Mouse (Mus musculus) fat pad, adult 2 months (tissue): ENCODE results near the gene Dennd5b.
"Not testable (repeated sequence)": the region's sequence is repeated elsewhere in the genome, so short reads cannot be mapped to it uniquely, and the experiment has no call there.

Source experiments
- DNase-seq: peaks from one replicate; pipeline ENCODE4 v3.0.0-alpha.2; 2011; ENCODE audit warnings: low read depth, low spot score; ENCODE audit errors: extremely low read depth

The Dennd5b gene

DNA sequence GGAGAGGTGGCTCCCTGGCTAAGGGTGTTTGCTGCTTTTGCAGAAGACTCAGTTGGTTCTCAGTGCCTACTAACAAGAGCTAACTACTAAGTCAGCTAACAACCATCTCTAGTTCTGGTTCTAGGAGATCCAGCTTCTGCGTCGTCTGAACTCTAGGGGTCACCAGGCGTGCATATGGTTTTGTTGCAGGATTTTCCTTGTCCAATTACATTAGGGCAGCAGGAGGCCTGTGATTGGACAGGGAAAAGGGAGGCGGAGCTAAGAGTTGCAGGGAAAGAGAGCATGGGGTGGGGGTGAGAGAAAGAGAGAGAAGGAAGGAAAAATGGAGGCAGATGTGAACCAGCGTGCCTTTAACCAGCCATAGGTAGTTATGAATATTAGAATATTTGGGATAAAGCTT is 83.0 kb downstream of the Dennd5b start:
- DNase-seq, result no peak

DNA sequence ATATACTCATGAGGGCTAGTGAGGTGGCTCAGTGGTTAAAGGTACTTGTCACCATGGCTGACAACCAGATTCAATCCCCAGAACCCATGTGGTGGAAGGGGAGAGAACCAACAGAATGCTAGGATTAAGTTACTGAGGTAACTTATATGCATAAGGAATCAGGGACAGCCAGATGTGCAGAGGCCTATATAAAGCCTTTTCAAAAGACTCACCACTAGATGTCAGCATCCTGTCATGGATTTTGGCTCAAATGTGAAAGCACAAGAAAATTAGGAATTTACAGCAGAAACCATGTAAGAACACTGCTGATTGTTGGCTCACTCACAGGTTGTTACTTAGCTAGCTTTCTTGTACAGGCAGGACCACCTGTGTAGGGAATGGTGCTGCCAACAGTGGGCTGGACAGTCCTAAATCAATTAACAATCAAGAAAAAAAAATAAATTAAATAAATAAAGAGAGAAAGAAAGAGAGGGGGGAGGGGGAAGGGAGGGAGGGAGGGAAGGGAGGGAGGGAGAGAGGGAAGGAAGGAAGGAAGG is 90.6 kb downstream of the Dennd5b start:
- no peak for DNase-seq

DNA sequence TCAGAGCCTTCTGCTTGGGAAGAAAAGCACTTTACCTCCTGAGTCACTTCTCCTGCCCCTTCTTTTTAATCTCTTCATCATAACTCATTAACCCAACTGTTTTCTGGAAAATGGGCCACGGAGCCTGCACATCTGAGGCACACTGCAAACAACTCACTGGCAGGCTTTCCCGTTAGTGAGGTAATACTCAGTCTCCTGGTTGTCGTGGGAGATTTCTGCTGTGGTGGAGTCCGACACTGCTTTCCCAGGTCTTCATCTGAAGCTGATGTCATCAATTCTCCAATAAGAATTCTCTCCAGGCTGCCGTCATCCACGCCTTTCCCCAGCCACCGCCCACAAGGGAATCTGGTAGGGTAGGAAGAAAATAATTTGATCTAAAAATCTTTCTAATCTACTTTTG is 96.5 kb downstream of the Dennd5b start:
- DNase-seq, result no peak

DNA sequence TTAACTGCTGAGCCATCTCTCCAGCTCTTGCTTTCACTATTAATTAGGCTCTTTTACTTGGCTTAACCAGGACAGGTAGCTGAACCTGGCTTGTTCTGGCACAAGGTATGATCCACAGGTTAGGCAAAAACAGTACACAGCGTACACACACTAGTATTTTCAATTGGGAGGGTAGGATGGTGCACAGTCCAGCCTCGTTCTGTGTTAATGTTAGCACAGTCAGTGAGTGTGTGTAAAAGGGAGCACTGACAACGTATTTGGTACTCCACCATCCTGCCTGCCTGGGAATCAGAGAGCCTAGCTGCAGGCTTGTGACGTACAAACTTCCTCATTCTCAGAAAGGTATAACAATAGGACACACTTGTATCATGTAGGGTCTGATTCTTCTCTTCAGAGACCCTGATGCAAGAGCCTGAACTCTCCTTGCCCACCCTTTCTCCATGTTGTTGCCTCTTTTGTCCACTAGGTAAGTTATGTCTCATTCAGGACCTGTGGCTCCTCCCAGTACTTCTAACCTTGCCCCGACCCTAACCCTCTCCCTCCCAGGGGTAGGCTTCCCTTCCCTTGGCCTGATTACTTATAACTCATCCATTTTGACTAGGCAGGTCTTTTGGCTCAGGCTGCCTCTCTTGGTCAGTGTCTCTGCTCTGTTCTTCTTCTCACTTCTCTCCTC is 107.0 kb downstream of the Dennd5b start:
- DNase-seq, result no peak

DNA sequence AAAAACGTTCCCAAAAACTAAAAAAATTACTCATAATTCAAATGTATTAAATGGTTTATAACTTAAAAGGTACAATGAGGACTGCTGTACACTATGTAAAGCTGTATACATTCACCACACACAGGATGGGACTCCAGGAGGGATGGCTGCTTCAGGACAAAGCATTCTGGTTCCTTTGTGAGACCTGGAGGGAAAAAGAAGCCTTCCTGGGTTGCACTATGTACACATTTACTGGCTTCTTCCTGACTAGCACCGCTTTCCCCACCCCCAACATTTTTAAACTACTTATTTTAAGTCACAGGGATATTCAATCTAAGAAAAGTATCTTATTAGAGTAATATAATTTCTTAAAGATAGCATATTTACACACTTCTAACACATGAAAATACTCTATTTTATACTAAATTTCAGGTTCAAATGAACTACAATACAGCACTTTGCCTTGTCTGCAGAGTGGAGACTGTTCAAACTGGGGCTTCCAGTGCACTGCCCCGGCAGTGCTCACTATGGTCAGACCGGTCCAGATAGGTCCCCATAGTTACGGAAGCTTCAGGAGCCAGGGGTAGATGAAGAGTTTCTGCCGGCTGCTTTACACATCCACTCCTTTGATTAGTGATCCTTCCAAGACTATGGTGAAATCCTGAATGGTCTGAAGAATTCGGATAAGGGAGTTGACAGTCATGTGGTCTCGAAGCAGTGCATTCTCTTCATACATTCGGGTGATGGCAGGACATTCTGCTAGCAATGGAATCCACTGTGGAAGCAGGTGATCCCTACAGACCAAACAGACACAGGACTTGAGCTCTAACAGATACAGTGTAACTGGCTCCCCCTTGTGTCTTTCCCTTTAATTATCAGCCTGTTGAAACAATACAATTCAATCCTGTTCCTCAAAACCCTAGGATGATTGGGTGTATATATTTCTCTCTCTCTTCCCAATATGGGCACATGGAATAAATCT is 108.1 kb downstream of the Dennd5b start:
- DNase-seq, result no peak

DNA sequence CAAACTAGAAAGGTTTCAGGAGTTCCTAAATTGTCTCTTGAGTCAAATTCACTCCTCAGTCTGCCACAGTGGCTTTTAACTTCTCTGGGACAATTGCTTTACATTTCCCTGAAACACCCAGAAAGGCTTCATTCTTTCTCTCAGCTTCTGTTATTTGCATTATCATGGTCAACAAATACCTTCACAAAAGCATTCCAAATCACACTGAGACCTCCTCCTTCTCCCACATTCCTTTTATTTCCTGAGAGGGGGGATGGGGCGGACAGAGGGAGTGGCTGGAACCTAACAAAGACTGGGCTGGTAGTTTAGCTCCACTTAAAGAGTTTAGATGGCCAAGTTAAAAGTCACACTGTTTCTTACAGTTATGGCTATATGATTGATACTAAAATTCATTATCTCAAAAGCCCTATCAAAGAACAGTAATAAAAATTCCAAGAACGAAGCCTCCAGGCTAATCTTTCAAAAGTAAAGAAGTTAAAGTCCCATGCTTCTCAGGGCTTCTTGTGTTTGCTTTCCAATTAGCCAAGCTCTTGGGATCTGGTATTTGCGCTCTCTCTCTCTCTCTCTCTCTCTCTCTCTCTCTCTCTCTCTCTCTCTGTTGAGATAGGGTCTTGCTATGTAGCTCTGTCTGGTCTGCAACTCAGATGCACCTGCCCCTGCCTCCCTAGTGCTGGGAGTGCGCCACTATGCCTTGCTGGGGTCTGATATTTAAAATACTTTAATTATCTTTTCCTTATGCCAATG is 108.9 kb downstream of the Dennd5b start:
- no peak for DNase-seq

DNA sequence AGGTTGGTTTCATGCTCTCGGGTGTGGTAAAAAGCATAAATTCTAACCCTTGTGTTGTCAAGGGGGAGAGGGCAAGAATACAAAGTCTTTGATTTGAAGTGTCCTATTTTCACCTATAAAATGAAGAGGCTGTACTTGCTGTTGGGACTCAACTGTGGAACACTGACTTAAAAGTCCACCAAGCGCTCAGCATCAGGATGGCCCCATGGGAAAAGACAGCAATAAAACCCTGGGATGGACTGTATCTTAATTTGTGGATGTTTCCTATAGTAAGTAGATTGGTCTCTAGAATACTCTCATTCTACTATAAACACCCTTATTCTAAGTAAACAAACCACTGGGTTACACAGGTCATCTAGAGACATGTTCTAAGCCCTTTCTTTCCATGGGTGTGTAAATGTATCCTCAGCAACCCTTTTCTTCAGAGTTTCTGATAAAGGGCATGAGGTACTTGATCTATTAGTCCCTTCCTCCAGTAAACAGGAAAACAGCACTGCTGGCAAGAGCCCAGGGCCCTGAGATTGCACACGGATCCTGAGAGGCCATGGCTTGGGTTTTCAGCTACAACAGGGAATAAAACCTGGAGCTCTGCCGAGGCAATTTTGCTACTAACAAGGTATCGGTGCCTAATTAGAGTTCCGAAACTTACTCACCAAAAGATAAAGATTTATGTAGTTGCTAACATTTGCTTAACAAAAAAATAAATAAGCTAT is 109.7 kb downstream of the Dennd5b start:
- DNase-seq, result no peak

DNA sequence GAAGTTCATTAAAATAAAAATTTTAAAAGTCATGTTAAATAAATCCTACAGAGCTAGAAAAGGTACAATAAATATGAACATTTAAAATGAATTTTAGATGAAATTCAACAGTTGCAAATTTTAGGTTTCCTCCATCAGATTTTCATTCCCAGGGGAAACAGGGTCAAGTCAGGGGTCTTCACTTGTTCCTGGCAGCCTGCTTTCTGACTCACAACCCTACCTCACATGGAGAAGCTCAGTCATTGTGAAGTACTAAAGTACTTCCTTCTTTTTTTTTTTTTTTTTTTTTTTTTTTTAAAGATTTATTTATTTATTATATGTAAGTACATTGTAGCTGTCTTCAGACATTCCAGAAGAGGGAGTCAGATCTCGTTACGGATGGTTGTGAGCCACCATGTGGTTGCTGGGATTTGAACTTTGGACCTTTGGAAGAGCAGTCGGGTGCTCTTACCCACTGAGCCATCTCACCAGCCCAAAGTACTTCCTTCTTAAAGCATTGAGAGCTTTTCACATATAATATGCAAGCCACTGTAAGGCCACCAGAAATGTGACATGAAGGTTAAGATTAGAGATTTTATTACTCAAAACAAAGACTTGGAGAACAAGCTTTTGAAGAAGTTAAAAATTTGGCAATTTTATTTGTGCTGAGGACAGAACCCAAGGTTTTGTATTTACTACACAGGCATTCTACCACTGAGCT is 111.5 kb downstream of the Dennd5b start:
- DNase-seq, result not testable (repeated sequence)

DNA sequence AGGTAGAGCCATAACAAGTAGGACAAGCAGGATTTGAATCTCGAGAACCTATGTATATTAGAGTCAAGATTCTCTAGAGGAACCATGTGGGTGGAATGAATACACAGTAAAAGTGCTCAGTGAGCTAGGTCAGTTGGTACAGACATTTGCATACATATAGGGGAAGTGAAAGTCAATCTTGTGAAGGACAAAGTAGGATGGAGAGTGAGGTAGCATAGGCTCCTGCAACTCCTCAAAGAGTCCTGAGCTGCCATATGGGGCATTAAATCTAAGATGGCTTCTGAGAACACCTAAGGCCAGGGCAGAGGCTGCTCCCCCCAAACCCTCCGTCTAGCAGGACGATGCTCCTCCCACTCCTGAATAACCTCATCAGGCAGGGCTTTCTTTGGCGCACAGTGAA is 115.5 kb downstream of the Dennd5b start:
- DNase-seq, result no peak

DNA sequence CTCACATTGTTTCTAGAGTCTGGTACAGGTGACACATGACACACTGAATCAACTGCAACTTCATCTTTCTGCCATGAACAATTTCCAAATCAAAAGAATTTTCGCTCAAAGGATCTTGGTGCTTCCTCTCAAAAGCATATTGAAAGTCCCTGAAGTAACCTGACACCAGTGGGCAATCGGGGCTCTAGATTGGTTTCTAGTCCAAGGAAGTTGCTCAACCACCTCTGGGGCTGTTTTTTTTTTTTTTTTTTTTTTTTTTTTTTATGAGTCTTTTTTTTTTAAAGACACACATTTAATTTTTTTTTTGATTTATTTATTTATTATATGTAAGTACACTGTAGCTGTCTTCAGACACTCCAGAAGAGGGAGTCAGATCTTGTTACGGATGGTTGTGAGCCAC is 121.0 kb downstream of the Dennd5b start:
- peak; percentile 26 for DNase-seq

DNA sequence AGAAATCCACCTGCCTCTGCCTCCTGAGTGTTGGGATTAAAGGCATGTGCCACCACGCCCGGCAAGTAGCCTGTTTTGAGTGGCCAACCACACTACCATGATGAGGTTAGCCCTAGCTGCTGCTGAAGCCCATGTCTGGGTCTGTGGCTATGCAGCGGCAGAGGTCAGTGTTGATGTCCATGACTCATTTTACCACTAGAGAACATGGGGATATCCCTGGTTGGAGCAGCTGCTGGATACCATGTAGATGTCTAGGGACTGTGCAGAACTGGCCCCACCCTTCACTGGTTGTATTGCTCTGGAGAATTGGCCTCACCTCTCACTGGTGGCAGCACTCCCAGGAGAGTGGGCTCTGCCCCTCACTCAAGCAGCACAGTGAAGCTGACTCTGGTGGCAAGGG is 126.4 kb downstream of the Dennd5b start:
- DNase-seq, result no peak

DNA sequence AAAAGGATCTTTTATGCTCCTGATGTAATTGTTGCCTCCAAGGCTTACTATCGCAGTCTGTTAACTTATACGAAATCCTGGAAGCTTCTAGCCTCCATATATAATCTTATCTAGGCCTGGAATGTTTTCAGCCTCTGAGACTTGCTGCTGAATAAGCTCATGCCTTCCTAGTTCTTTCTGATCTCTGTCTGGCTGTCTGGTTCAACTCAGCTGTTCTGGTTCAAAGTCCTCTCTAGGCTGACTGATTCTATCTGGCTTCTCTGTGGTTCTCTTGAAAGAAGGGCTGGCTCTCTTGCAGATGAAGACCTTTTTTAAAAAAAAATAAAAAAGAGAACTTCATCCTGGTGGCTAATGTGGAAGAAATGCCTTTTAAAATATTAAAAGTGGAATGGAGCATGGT is 128.6 kb downstream of the Dennd5b start:
- no peak for DNase-seq

DNA sequence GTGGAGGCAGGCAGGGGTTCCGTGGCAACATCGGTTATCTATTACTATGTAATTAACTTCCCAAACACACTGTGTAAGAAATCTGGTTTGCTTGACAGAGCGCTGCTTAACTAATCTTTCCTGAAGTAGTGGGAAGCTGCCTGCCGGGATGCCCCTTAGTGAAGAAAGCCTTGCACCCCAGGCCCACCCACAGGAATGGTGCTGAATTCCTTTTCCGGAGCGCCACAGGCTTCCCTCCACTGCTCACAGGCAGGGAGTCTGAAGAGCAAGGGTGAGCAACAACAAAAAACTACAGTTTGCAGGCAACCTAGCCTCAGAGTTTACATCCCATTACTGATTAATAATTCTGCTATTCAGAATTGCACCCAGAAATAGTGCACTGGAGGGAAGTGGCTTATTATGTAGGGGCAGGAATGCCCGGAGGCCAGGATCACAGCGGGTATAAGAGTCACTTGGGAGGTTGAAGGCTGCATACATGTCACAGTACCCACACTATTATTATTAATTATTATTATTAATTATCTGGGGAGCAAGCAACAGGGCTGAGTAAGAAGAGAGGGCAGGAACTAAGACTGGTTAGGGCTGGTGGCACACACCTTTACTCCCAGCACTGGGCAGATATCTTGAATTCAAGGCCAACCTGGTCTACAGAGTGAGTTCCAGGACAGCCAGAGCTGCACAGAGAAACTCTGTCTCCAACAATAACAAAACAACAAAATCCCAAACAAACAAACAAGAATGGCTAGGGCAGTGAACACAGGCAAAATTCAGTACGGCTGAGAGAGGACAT is 129.2 kb downstream of the Dennd5b start:
- DNase-seq, result no peak

DNA sequence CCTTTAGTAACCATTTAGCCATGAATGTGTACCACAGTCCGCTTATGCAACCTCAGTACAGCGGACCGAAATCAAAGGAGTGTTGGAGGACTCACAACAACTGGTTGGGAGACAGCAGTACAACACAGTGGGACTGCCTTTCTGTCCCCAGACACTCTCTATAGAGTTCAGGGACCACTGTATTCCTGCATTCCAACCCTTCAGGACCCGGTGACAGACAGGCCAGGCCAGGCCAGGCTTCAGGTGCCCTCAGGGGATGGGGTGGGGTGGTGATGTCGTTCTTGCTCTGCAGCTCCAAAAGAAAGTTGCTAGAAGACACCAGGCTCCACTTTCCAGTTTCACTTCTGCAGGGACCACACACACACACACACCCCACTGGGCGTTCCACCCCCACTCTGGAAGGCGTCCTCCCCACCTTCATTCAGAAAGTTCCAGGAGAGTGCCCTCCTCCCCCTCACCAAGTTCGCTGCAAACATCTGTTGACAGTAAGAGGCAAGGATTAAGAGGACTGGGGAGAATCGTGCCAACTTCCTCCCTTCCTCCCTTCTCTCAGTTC is 130.0 kb downstream of the Dennd5b start:
- no peak for DNase-seq

DNA sequence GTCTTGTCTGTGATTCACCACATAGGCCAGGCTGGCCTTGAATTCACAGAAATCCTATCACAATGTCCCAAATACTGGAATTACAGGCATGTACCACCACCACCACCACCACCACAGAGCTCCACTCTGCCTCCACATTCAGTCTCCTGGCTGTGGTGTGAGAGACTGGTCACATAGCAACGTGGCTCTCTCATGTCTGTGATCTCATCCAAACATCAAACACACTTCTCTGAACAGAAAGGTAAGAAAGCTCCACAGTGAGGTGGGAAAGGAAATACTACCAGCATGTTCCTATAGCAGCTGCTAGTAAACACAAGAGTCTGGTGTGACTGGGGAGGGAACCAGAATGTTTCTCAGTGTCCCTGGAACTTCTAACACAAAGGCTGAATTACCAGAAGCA is 140.2 kb downstream of the Dennd5b start:
- DNase-seq, result no peak

DNA sequence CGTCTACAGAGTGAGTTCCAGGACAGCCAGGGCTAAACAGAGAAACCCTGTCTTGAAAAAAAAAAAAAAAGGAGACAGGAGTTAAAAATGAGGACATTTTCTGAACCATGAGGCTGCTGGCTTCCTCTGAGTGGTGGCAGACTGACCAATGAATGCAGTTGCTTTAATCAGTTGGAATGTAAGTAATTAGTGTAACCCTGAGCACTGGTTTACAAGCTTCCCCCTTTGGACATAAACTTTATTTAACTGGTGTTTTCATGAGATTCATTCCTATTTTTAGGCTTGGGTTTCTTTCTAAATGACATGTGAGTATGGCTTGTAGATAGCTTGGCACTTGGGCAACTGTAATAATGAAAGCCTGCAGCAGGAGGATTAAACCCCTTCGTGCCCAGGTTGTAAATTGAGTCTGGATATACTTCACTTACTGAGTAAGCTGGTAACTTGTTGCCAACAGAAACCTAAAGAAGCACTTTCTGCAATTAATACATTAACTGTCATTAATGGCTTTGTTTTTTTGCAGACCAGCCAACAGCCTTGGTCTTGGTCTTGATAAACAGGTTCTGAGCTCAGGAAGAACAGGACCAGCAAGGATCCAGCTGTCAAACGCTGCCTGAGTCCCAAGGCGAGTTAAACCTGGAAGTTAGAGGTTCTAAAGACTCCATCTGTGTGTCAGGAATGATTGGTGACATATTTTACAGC is 141.8 kb downstream of the Dennd5b start:
- DNase-seq, result peak; percentile 64

DNA sequence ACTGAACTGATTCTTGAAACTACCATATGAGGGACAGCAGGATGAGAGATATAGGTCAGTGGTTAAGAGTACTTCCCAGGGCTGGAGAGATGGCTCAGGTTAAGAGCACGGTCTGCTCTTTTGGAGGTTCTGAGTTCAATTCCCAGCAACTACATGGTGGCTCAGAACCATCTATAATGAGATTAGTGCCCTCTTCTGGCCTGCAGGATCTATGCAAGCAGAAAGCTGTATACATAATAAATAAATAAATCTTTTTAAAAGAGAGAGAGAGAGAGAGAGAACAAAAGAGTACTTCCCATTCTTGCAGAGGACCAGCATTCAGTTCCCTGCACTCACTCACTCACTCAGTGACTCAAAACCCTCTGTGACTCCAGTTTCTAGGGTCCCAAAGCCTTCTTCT is 142.8 kb downstream of the Dennd5b start:
- no peak for DNase-seq

DNA sequence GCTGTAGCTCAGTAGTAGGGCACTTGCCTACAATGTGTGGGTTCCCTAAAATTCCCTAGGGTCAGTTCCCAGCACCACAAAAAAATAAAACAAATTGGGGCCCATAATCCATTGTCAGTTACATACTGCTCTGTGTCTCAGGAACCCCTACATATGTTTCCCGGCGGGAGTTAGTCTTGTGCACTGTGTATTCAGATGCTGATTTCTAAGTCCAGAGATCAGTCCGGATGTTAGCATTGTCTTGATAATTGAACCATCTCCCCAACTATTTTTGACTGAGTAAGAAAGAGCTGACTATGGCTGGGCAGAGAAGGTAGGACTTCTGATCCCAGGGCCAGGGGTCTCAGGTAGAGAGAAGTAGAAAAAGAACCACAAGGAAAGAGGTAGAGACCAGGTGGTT is 144.4 kb downstream of the Dennd5b start:
- DNase-seq, result no peak
